Mouse (Mus musculus) hindbrain, embryonic 11.5 days (tissue): ENCODE measurements at regions not wholly inside any gene's neighbourhood (a gene's known extent, or its start where the extent isn't known, plus 50 kb on each side); places are given as distances from the start of the nearest gene placed in this dataset.
A peak's percentile ranks its signal among the peaks of the same experiment; 100 is the strongest.

Source experiments
- ATAC-seq: fragments of 200-750 bp; cut with Nextera tagmentation; 2 replicates; pipeline ENCODE4 v1.8.0; 2017; ENCODE audit warnings: mild to moderate bottlenecking, moderate TSS enrichment, moderate library complexity; ENCODE audit not compliant: low FRiP score
- DNase-seq: peaks from one replicate; pipeline ENCODE4 v3.0.0-alpha.2; 2015; ENCODE audit warnings: low spot score
- H3K27ac ChIP-seq: fragments of 300-500 bp; sonication (generic); 2 replicates; pipeline ENCODE4 v1.5.1; 2014; ENCODE audit warnings: mild to moderate bottlenecking, low read depth, low read length
- H3K27me3 ChIP-seq: fragments of 300-500 bp; sonication (generic); 2 replicates; pipeline ENCODE4 v1.6.1; 2014; ENCODE audit warnings: mild to moderate bottlenecking, low read length, moderate library complexity, mixed read lengths; ENCODE audit not compliant: control insufficient read depth, insufficient read depth
- H3K36me3 ChIP-seq: fragments of 300-500 bp; sonication (generic); 2 replicates; pipeline ENCODE4 v1.6.1; 2014; ENCODE audit warnings: mild to moderate bottlenecking, low read length, moderate library complexity, mixed read lengths; ENCODE audit not compliant: control insufficient read depth, insufficient read depth
- H3K4me1 ChIP-seq: fragments of 300-500 bp; sonication (generic); replicated peaks from 2 replicates; pipeline ENCODE4 v1.6.1; 2014; ENCODE audit warnings: low read length, mixed read lengths; ENCODE audit not compliant: control insufficient read depth, insufficient read depth
- H3K4me2 ChIP-seq: fragments of 300-500 bp; sonication (generic); replicated peaks from 2 replicates; pipeline ENCODE4 v1.6.1; 2014; ENCODE audit warnings: mild to moderate bottlenecking, low read depth, low read length
- H3K4me3 ChIP-seq: fragments of 300-500 bp; sonication (generic); 2 replicates; pipeline ENCODE4 v1.5.1; 2014; ENCODE audit warnings: low read depth, low read length
- H3K9ac ChIP-seq: fragments of 300-500 bp; sonication (generic); 2 replicates; pipeline ENCODE4 v1.6.1; 2014; ENCODE audit warnings: low read depth, low read length
- H3K9me3 ChIP-seq: fragments of 300-500 bp; sonication (generic); 2 replicates; pipeline ENCODE4 v1.6.1; 2016; ENCODE audit warnings: low read length; ENCODE audit not compliant: control insufficient read depth
- WGBS: fragments of 180-500 bp; shearing (Covaris S2); extraction: QIAGEN DNeasy Blood & Tissue Kit; methylation state at CpG from one replicate; pipeline ENCODE4 v1.1.7; 2014; 5-methylcytosine and 5-hydroxymethylcytosine counted together

GRCm38 (mm10) chr9:102423465-102423918, 69.0 kb upstream of the Ephb1 start:
- Histone ChIP-seq H3K9me3 (no peaks in the 10 kb centered on the region), H3K9ac (peak overlapping the region; percentile 49), H3K4me1 (peaks cover 6% of the 10 kb centered on the region; the same call in 1 of the 2 replicates), H3K4me3 (no peak overlapping the region), H3K27ac (peak overlapping the region; percentile 47), H3K27me3 (no peaks in the 10 kb centered on the region), H3K4me2 (peak overlapping the region; percentile 33), H3K36me3 (no peaks in the 10 kb centered on the region)
- DNase-seq (peak; percentile 46), ATAC-seq (no peak)
- WGBS, result 13% methylated on average over 9 of the region's 9 CpGs

- DNase-seq, result no peak
- Histone ChIP-seq H3K9ac (no peak overlapping the region), H3K36me3 (no peaks in the 10 kb centered on the region), H3K9me3 (no peaks in the 10 kb centered on the region), H3K4me1 (peaks cover 6% of the 10 kb centered on the region; the same call in 1 of the 2 replicates), H3K4me3 (no peak overlapping the region), H3K27me3 (no peaks in the 10 kb centered on the region), H3K27ac (no peak overlapping the region), H3K4me2 (no peak overlapping the region)
- ATAC-seq, result no peak
- WGBS, result 93% methylated on average over 3 of the region's 3 CpGs
Measured at GRCm38 (mm10) chr9:102421826-102422225, 67.3 kb upstream of the Ephb1 start.

- Histone ChIP-seq H3K9ac (no peak overlapping the region), H3K4me3 (no peak overlapping the region), H3K4me1 (peaks cover 6% of the 10 kb centered on the region; the same call in 1 of the 2 replicates), H3K27ac (no peak overlapping the region), H3K27me3 (no peaks in the 10 kb centered on the region), H3K36me3 (no peaks in the 10 kb centered on the region), H3K4me2 (no peak overlapping the region), H3K9me3 (no peaks in the 10 kb centered on the region)
- peak; percentile 32 for DNase-seq
- 16% methylated on average over 12 of the region's 12 CpGs for WGBS
- no peak for ATAC-seq
Measured at GRCm38 (mm10) chr9:102420196-102420595, 65.7 kb upstream of the Ephb1 start.

GRCm38 (mm10) chr9:102413631-102414030, 59.1 kb upstream of the Ephb1 start:
- H3K9ac ChIP-seq, result no peak overlapping the region
- ATAC-seq (no peak), DNase-seq (no peak)
- no peaks in the 10 kb centered on the region for H3K9me3 ChIP-seq
- H3K27ac ChIP-seq, result no peak overlapping the region
- no peaks in the 10 kb centered on the region for H3K4me1 ChIP-seq
- no peaks in the 10 kb centered on the region for H3K27me3 ChIP-seq
- 63% methylated on average over 2 of the region's 2 CpGs for WGBS
- H3K4me2 ChIP-seq, result no peak overlapping the region
- no peak overlapping the region for H3K4me3 ChIP-seq
- H3K36me3 ChIP-seq, result no peaks in the 10 kb centered on the region

GRCm38 (mm10) chr9:102410666-102411065, 56.2 kb upstream of the Ephb1 start:
- DNase-seq (no peak), ATAC-seq (no peak)
- no peaks in the 10 kb centered on the region for H3K36me3 ChIP-seq
- H3K9me3 ChIP-seq, result no peaks in the 10 kb centered on the region
- no peak overlapping the region for H3K27ac ChIP-seq
- no peak overlapping the region for H3K9ac ChIP-seq
- no peaks in the 10 kb centered on the region for H3K27me3 ChIP-seq
- H3K4me1 ChIP-seq, result no peaks in the 10 kb centered on the region
- H3K4me2 ChIP-seq, result no peak overlapping the region
- no peak overlapping the region for H3K4me3 ChIP-seq
- 95% methylated on average over 10 of the region's 10 CpGs for WGBS

- Histone ChIP-seq H3K4me3 (no peak overlapping the region), H3K36me3 (no peaks in the 10 kb centered on the region), H3K4me2 (no peak overlapping the region), H3K4me1 (no peaks in the 10 kb centered on the region), H3K27ac (no peak overlapping the region), H3K9me3 (no peaks in the 10 kb centered on the region), H3K27me3 (no peaks in the 10 kb centered on the region), H3K9ac (no peak overlapping the region)
- 32% methylated on average over 8 of the region's 8 CpGs for WGBS
- DNase-seq, result no peak
- no peak for ATAC-seq
Measured at GRCm38 (mm10) chr9:102406017-102406416, 51.5 kb upstream of the Ephb1 start.
